Mouse (Mus musculus): ENCODE results near the gene Prpf8.

GRCm38 (mm10) chr11:75441601-75442000 is 45.0 kb upstream of the Prpf8 start:
- TF ChIP-seq POLR2A (IDR thresholded peaks at IDR 0.05; ENCODE audit: borderline replicate concordance, extremely low read depth, low read depth, low read length) (no peak), CTCF (IDR thresholded peaks at IDR 0.05; ENCODE audit: insufficient read depth, low read length) (no peak)
